Mouse (Mus musculus) lung, postnatal 10 days (tissue): ENCODE measurements around the gene Arid3a.

ENCODE experiments used
- DNase-seq: peaks from one replicate; pipeline ENCODE4 v3.0.0; 2021

Arid3a gene

GRCm38 (mm10) chr10:79949873-79950272, 23.0 kb downstream of the Arid3a start:
- DNase-seq = no peak

GRCm38 (mm10) chr10:79950661-79951060, 23.8 kb downstream of the Arid3a start:
- no peak for DNase-seq

- peak; percentile 71 for DNase-seq
These were observed 27.1 kb downstream of the Arid3a start for GRCm38 (mm10) chr10:79953946-79954345.

- no peak for DNase-seq
These were observed 28.8 kb downstream of the Arid3a start for GRCm38 (mm10) chr10:79955691-79956090.

- no peak for DNase-seq
These were observed 29.9 kb downstream of the Arid3a start for GRCm38 (mm10) chr10:79956643-79957154.

- peak; percentile 93 for DNase-seq
These were observed 31.4 kb downstream of the Arid3a start for GRCm38 (mm10) chr10:79958140-79958816.

GRCm38 (mm10) chr10:79959412-79959811, 32.6 kb downstream of the Arid3a start:
- DNase-seq = peak; percentile 69

GRCm38 (mm10) chr10:79959847-79960601, 33.2 kb downstream of the Arid3a start, which contains the start of gene Wdr18:
Gene Wdr18, plus strand, starts transcription at chr10:79960152.
- peak; percentile 99 for DNase-seq

- DNase-seq = no peak
These were observed 33.9 kb downstream of the Arid3a start for GRCm38 (mm10) chr10:79960671-79961294.

GRCm38 (mm10) chr10:79964727-79965126, 37.9 kb downstream of the Arid3a start:
- no peak for DNase-seq

- no peak for DNase-seq
These were observed 38.5 kb downstream of the Arid3a start for GRCm38 (mm10) chr10:79965325-79965724.

GRCm38 (mm10) chr10:79966886-79967400, 40.1 kb downstream of the Arid3a start:
- DNase-seq = no peak

- DNase-seq = no peak
These were observed 41.3 kb downstream of the Arid3a start for GRCm38 (mm10) chr10:79968181-79968580.

GRCm38 (mm10) chr10:79969124-79969568, 42.3 kb downstream of the Arid3a start:
- DNase-seq = no peak

- DNase-seq = no peak
These were observed 43.8 kb downstream of the Arid3a start, which contains the start of gene Grin3b for GRCm38 (mm10) chr10:79970415-79971182. Gene Grin3b, plus strand, starts transcription at chr10:79970715.

- no peak for DNase-seq
These were observed 44.3 kb downstream of the Arid3a start for GRCm38 (mm10) chr10:79971183-79971497.

GRCm38 (mm10) chr10:79972831-79973230, 46.0 kb downstream of the Arid3a start:
- peak; percentile 71 for DNase-seq

- DNase-seq = no peak
These were observed 47.2 kb downstream of the Arid3a start for GRCm38 (mm10) chr10:79974087-79974486.

- no peak for DNase-seq
These were observed 47.8 kb downstream of the Arid3a start for GRCm38 (mm10) chr10:79974668-79975067.

- DNase-seq = no peak
These were observed 49.4 kb downstream of the Arid3a start for GRCm38 (mm10) chr10:79976071-79976721.

- no peak for DNase-seq
These were observed 49.9 kb downstream of the Arid3a start for GRCm38 (mm10) chr10:79976722-79977107.

- no peak for DNase-seq
These were observed 50.5 kb downstream of the Arid3a start for GRCm38 (mm10) chr10:79977324-79977723.
